Mouse (Mus musculus) bone marrow, adult 2 months (tissue): Measurements from ENCODE around the gene Sept10.

Experiments used
- CTCF ChIP-seq: fragments of 200-500 bp; IDR thresholded peaks from 2 replicates; pipeline ENCODE4 v1.5.1; 2011; ENCODE audit warnings: low read length, control low read depth; ENCODE audit not compliant: control insufficient read depth, insufficient read depth
- POLR2A ChIP-seq: fragments of 200-500 bp; IDR thresholded peaks from 2 replicates; pipeline ENCODE4 v1.6.1; 2011; ENCODE audit warnings: low read depth, mild to moderate bottlenecking, control low read depth, low read length, borderline replicate concordance; ENCODE audit not compliant: control insufficient read depth

DNA sequence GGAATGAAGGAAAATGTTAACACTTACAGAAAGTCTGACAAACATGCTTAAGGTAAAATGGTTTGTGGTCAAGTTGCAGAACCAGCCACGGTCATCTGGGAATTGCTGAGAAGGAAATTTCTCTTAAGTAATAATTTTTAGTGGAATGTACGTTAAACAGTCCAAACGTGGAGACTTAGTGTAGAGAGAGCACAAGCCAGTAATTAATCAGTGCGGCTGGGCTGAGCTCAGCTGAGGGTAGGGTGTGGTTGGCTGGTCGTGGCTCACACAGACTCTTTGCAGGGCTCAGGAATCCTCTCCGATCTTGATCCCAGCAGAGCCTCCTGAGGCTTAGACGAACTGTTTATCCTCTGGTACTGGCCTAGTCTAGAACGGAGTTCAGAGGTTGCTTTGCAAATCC, 30.7 kb upstream of the Sept10 start:
- TF ChIP-seq POLR2A (no peak), CTCF (no peak)
